Mouse (Mus musculus) neural tube, embryonic 13.5 days (tissue): ENCODE data around the gene Olfr341. TPM values are rescaled to one million over a fixed set of nuclear protein-coding genes. Genes with fewer than 3 reads are reported as not detected.

Experiments
- ATAC-seq: fragments of 200-750 bp; cut with Nextera tagmentation; 2 replicates; pipeline ENCODE4 v1.8.0; 2017; ENCODE audit warnings: low read depth, mild to moderate bottlenecking, moderate TSS enrichment, moderate library complexity
- H3K27ac ChIP-seq: fragments of 300-500 bp; sonication (generic); replicated peaks from 2 replicates; pipeline ENCODE4 v1.5.1; 2015; ENCODE audit warnings: moderate library complexity, mild to moderate bottlenecking, inconsistent platforms
- H3K27me3 ChIP-seq: fragments of 300-500 bp; sonication (generic); 2 replicates; pipeline ENCODE4 v1.6.1; 2015; ENCODE audit warnings: mild to moderate bottlenecking, inconsistent platforms
- H3K36me3 ChIP-seq: fragments of 300-500 bp; sonication (generic); 2 replicates; pipeline ENCODE4 v1.6.1; 2015; ENCODE audit warnings: mild to moderate bottlenecking, inconsistent platforms
- H3K4me1 ChIP-seq: fragments of 300-500 bp; sonication (generic); replicated peaks from 2 replicates; pipeline ENCODE4 v1.6.1; 2015; ENCODE audit warnings: inconsistent platforms
- H3K4me2 ChIP-seq: fragments of 300-500 bp; sonication (generic); 2 replicates; pipeline ENCODE4 v1.6.1; 2015; ENCODE audit warnings: inconsistent platforms, mild to moderate bottlenecking, moderate library complexity
- H3K4me3 ChIP-seq: fragments of 300-500 bp; sonication (generic); 2 replicates; pipeline ENCODE4 v1.5.1; 2015; ENCODE audit warnings: mild to moderate bottlenecking, inconsistent platforms
- H3K9ac ChIP-seq: fragments of 300-500 bp; sonication (generic); 2 replicates; pipeline ENCODE4 v1.6.1; 2015; ENCODE audit warnings: moderate library complexity, mild to moderate bottlenecking, inconsistent platforms
- H3K9me3 ChIP-seq: fragments of 300-500 bp; sonication (generic); 2 replicates; pipeline ENCODE4 v1.6.1; 2016; ENCODE audit warnings: inconsistent platforms
- WGBS: fragments of 180-500 bp; shearing (Covaris S2); methylation state at CpG from one replicate; pipeline ENCODE4 v1.1.7; 2015; 5-methylcytosine and 5-hydroxymethylcytosine counted together
- polyA plus RNA-seq: library from polyadenylated mRNA; unstranded; fragments of >200 nt; fragmentation: Nextera tagmentation; extraction: Ambion mirVana; gene quantifications from 2 replicates; pipeline ENCODE4 v1.2.1, GENCODE M21; 2015

Olfr341 gene
- polyA plus RNA-seq: not detected in 2 replicates

GRCm38 (mm10) chr2:36482368-36482767, at the start of gene Olfr341:
Gene Olfr341, minus strand, starts transcription at chr2:36482468.
- Histone ChIP-seq H3K9me3 (peaks cover 9% of the 10 kb centered on the region; the same call in 1 of the 2 replicates), H3K4me3 (no peak within 1 kb of the TSS), H3K4me2 (no peak within 1 kb of the TSS), H3K27ac (no peak within 1 kb of the TSS), H3K27me3 (no peaks in the 10 kb centered on the region), H3K4me1 (no peaks in the 10 kb centered on the region), H3K36me3 (no peaks in the 10 kb centered on the region), H3K9ac (no peak within 1 kb of the TSS)
- no peak for ATAC-seq

- H3K9ac ChIP-seq: no peak within 1 kb of the TSS
- no peaks in the 10 kb centered on the region for H3K27me3 ChIP-seq
- H3K36me3 ChIP-seq: no peaks in the 10 kb centered on the region
- H3K9me3 ChIP-seq: peaks cover 29% of the 10 kb centered on the region
- ATAC-seq: no peak
- no peak within 1 kb of the TSS for H3K4me2 ChIP-seq
- H3K4me3 ChIP-seq: no peak within 1 kb of the TSS
- H3K27ac ChIP-seq: no peak within 1 kb of the TSS
- no peaks in the 10 kb centered on the region for H3K4me1 ChIP-seq
- 77% methylated on average over 3 of the region's 3 CpGs for WGBS
Observed at GRCm38 (mm10) chr2:36524698-36525097, 42.4 kb upstream of the Olfr341 start, which contains the start of gene Olfr342. Gene Olfr342, plus strand, starts transcription at chr2:36524998.

- ATAC-seq: no peak
- H3K4me1 ChIP-seq: no peaks in the 10 kb centered on the region
- H3K4me2 ChIP-seq: no peak overlapping the region
- no peak overlapping the region for H3K9ac ChIP-seq
- no peak overlapping the region for H3K27ac ChIP-seq
- H3K27me3 ChIP-seq: no peaks in the 10 kb centered on the region
- peaks cover 25% of the 10 kb centered on the region for H3K9me3 ChIP-seq
- no peaks in the 10 kb centered on the region for H3K36me3 ChIP-seq
- H3K4me3 ChIP-seq: no peak overlapping the region
Observed at GRCm38 (mm10) chr2:36473634-36474033, 8.6 kb downstream of the Olfr341 start.

GRCm38 (mm10) chr2:36452287-36452686, 30.0 kb downstream of the Olfr341 start, which contains the start of gene Olfr340:
Gene Olfr340, plus strand, starts transcription at chr2:36452587.
- no peak within 1 kb of the TSS for H3K4me3 ChIP-seq
- H3K4me1 ChIP-seq: no peaks in the 10 kb centered on the region
- no peak for ATAC-seq
- 70% methylated on average over 1 of the region's 1 CpGs for WGBS
- H3K4me2 ChIP-seq: no peak within 1 kb of the TSS
- H3K27ac ChIP-seq: no peak within 1 kb of the TSS
- H3K27me3 ChIP-seq: no peaks in the 10 kb centered on the region
- H3K9ac ChIP-seq: no peak within 1 kb of the TSS
- peaks cover 32% of the 10 kb centered on the region for H3K9me3 ChIP-seq
- H3K36me3 ChIP-seq: no peaks in the 10 kb centered on the region

Other genes starting within 250 kb of the Olfr341 start
- 0.04 TPM in 1 of 2 replicates, not detected in the other for gene Olfr338, start 108.9 kb downstream of the Olfr341 start, polyA plus RNA-seq
- not detected in 2 replicates for gene Olfr339, start 63.5 kb downstream of the Olfr341 start, polyA plus RNA-seq
- not detected in 2 replicates for gene Olfr340, start 29.9 kb downstream of the Olfr341 start, polyA plus RNA-seq
- not detected in 2 replicates for gene Olfr342, start 42.5 kb upstream of the Olfr341 start, polyA plus RNA-seq
- not detected in 2 replicates for gene Olfr344, start 84.2 kb upstream of the Olfr341 start, polyA plus RNA-seq
- not detected in 2 replicates for gene Olfr345, start 157.6 kb upstream of the Olfr341 start, polyA plus RNA-seq
- not detected in 2 replicates for gene Olfr346, start 203.3 kb upstream of the Olfr341 start, polyA plus RNA-seq
- gene Olfr347, start 249.4 kb upstream of the Olfr341 start, polyA plus RNA-seq: not detected in 2 replicates